Mouse (Mus musculus): Measurements from ENCODE around the gene Hsf4.

DNA sequence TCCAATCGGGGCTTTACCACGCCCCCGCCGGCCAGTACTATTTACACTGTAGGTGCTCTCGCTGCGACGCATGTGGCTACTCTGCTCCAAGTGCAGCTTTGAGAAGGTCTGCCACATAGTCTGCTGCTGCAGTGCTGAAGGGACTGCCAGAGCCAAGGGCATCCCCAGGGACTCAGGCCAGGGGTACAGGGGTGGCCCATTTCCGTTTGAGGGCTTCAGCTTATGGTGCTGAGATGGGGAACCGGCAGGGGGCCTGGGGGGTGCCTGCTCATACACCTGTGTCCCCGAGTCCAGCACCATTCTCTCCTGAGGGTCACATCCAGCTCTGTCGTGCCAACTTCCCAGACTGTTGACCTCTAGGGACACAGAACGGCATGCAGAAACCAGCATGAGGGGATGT is 15.9 kb downstream of the Hsf4 start:
- no peak for TF ChIP-seq POLR2A (IDR thresholded peaks at IDR 0.05; ENCODE audit: insufficient read depth, low read depth, low read length)
- TF ChIP-seq CTCF (IDR thresholded peaks at IDR 0.05) = no peak
- no peak for TF ChIP-seq EP300 (IDR thresholded peaks at IDR 0.05; ENCODE audit: insufficient read depth, low read depth, low read length)
